Mouse (Mus musculus): ENCODE measurements around the gene Rab19.

The Rab19 gene

GRCm38 (mm10) chr6:39381125-39381880 lies at the start of gene Rab19:
Gene Rab19 (plus strand): TSS chr6:39381175.
- no peak for TF ChIP-seq GATA4 (IDR thresholded peaks at IDR 0.05; ENCODE audit: insufficient replicate concordance, low read length)

- no peak for TF ChIP-seq GATA4 (IDR thresholded peaks at IDR 0.05; ENCODE audit: insufficient replicate concordance, low read length)
Observed at GRCm38 (mm10) chr6:39331998-39332700, 48.8 kb upstream of the Rab19 start.

GRCm38 (mm10) chr6:39334224-39334623 lies 46.8 kb upstream of the Rab19 start:
- no peak for TF ChIP-seq GATA4 (IDR thresholded peaks at IDR 0.05; ENCODE audit: insufficient replicate concordance, low read length)

GRCm38 (mm10) chr6:39334873-39335272 lies 46.1 kb upstream of the Rab19 start:
- TF ChIP-seq GATA4 (IDR thresholded peaks at IDR 0.05; ENCODE audit: insufficient replicate concordance, low read length), result no peak

- no peak for TF ChIP-seq GATA4 (IDR thresholded peaks at IDR 0.05; ENCODE audit: insufficient replicate concordance, low read length)
Observed at GRCm38 (mm10) chr6:39338359-39338758, 42.6 kb upstream of the Rab19 start.

- TF ChIP-seq GATA4 (IDR thresholded peaks at IDR 0.05; ENCODE audit: insufficient replicate concordance, low read length), result peak; percentile 99
Observed at GRCm38 (mm10) chr6:39341798-39342197, 39.2 kb upstream of the Rab19 start.

GRCm38 (mm10) chr6:39344020-39344419 lies 37.0 kb upstream of the Rab19 start:
- TF ChIP-seq GATA4 (IDR thresholded peaks at IDR 0.05; ENCODE audit: insufficient replicate concordance, low read length), result no peak

- no peak for TF ChIP-seq GATA4 (IDR thresholded peaks at IDR 0.05; ENCODE audit: insufficient replicate concordance, low read length)
Observed at GRCm38 (mm10) chr6:39345430-39345829, 35.5 kb upstream of the Rab19 start.

- TF ChIP-seq GATA4 (IDR thresholded peaks at IDR 0.05; ENCODE audit: insufficient replicate concordance, low read length), result no peak
Observed at GRCm38 (mm10) chr6:39346991-39347501, 33.9 kb upstream of the Rab19 start.

GRCm38 (mm10) chr6:39347880-39348814 lies 32.8 kb upstream of the Rab19 start:
- TF ChIP-seq GATA4 (IDR thresholded peaks at IDR 0.05; ENCODE audit: insufficient replicate concordance, low read length), result no peak

- TF ChIP-seq GATA4 (IDR thresholded peaks at IDR 0.05; ENCODE audit: insufficient replicate concordance, low read length), result no peak
Observed at GRCm38 (mm10) chr6:39348946-39349345, 32.0 kb upstream of the Rab19 start.

- no peak for TF ChIP-seq GATA4 (IDR thresholded peaks at IDR 0.05; ENCODE audit: insufficient replicate concordance, low read length)
Observed at GRCm38 (mm10) chr6:39362684-39363083, 18.3 kb upstream of the Rab19 start.

GRCm38 (mm10) chr6:39369631-39370030 lies 11.3 kb upstream of the Rab19 start:
- no peak for TF ChIP-seq GATA4 (IDR thresholded peaks at IDR 0.05; ENCODE audit: insufficient replicate concordance, low read length)

GRCm38 (mm10) chr6:39372042-39372441 lies 8.9 kb upstream of the Rab19 start:
- TF ChIP-seq GATA4 (IDR thresholded peaks at IDR 0.05; ENCODE audit: insufficient replicate concordance, low read length), result no peak

- TF ChIP-seq GATA4 (IDR thresholded peaks at IDR 0.05; ENCODE audit: insufficient replicate concordance, low read length), result no peak
Observed at GRCm38 (mm10) chr6:39372727-39373126, 8.2 kb upstream of the Rab19 start.
